Mouse (Mus musculus) heart, adult 2 months (tissue): ENCODE data around the gene Fer.

Experiments
- CTCF ChIP-seq: fragments of 200-600 bp; IDR thresholded peaks from 2 replicates; pipeline ENCODE4 v1.8.1; 2022; ENCODE audit warnings: antibody characterized with exemption, mild to moderate bottlenecking, moderate library complexity
- EP300 ChIP-seq: fragments of 200-500 bp; IDR thresholded peaks from 2 replicates; pipeline ENCODE4 v1.6.1; 2011; ENCODE audit warnings: low read depth, low read length, control low read depth; ENCODE audit not compliant: insufficient read depth

DNA sequence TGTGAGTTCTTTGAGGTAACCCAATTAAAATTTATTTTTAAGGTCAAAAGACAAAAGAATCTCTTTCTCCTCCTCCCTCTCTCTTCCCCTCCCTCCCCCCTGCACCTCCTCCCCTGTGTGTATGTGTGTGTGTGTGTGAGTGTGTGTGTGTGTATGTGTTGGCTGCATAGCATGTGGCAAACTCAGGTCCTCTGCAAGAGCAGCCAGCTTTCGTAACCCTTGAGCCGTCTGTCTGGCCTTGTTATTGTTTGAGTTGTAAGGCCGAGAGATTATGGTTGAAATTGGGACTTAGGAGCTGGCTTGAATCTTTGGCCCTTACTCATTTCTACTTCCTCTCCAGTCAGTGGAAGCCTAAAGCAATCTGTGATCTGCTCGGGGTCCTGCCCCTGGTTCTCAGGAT lies 17.1 kb downstream of the Fer start:
- TF ChIP-seq EP300 (no peak), CTCF (no peak)
